Mouse (Mus musculus) ES-E14 (cell line): ENCODE data around the gene R3hdm4.

Experiments used
- HCFC1 ChIP-seq: IDR thresholded peaks from 2 replicates; pipeline ENCODE4 v1.6.1; 2012; ENCODE audit warnings: low read length, inconsistent platforms, borderline replicate concordance; ENCODE audit not compliant: insufficient read depth
- MAFK ChIP-seq: IDR thresholded peaks from 2 replicates; pipeline ENCODE4 v1.6.1; 2014; ENCODE audit warnings: mild to moderate bottlenecking, low read depth, low read length, inconsistent platforms; ENCODE audit not compliant: insufficient read depth
- ZC3H11A ChIP-seq: IDR thresholded peaks from 2 replicates; pipeline ENCODE4 v1.6.1; 2012; ENCODE audit warnings: low read depth, mild to moderate bottlenecking, inconsistent platforms, low read length, borderline replicate concordance

GRCm38 (mm10) chr10:79910556-79910955, 10.5 kb downstream of the R3hdm4 start, which contains the start of gene Gm26602:
- no peak for TF ChIP-seq ZC3H11A
- no peak for TF ChIP-seq MAFK
- no peak for TF ChIP-seq HCFC1
